In genomic region chr15:83030884-83031283, GRCm38 (mm10) we compare ENCODE assay signal across 13 mouse cellular contexts. TPM values are rescaled to one million over a fixed set of nuclear protein-coding genes. Genes with fewer than 3 reads are reported as not detected.
A peak's percentile ranks its signal among the peaks of the same experiment; 100 is the strongest.
DNase-seq lines count a peak whose midpoint lies in the region; ATAC-seq and TF ChIP-seq lines count a peak whose summit lies in the region.
"Had no signal": no experiment of that assay in that cellular context is flagged by ENCODE, and none has a peak within 500 bp of the region (broad histone marks: within the 10 kb centered on the region; RNA-seq: fewer than 3 reads in every experiment).

No protein-coding gene starts in this region.

- H3K27me3 ChIP-seq in hindbrain, embryonic 14.5 days (ENCODE audit: control insufficient read depth, insufficient read depth, low read length): peaks cover 9% of the 10 kb centered on the region; the same call in 1 of the 2 replicates
- H3K27me3 ChIP-seq in hindbrain, embryonic 16.5 days (replicated peaks; ENCODE audit: control insufficient read depth, insufficient read depth, low read length): 0 out of 2 replicates have a peak, but pooled peaks cover 4% of the 10 kb centered on the region
- no peaks in the 10 kb centered on the region for H3K27me3 ChIP-seq in spleen, adult 2 months (ENCODE audit: control insufficient read depth, insufficient read depth, low read length)

- H3K4me3 ChIP-seq in hindbrain, embryonic 14.5 days (replicated peaks; ENCODE audit: low read length): no peak overlapping the region
- H3K4me3 ChIP-seq in hindbrain, embryonic 16.5 days (ENCODE audit: low read length): no peak overlapping the region
- peak overlapping the region; percentile 4; the same call in 1 of the 2 replicates for H3K4me3 ChIP-seq in spleen, adult 2 months (ENCODE audit: extremely low read depth, insufficient read depth, insufficient read length)
- peak overlapping the region; percentile 85 for H3K4me3 ChIP-seq in macrophage (ENCODE audit: inconsistent target)
- H3K4me3 ChIP-seq: myocyte had no signal

- peaks cover 48% of the 10 kb centered on the region for H3K4me1 ChIP-seq in hindbrain, embryonic 14.5 days (replicated peaks; ENCODE audit: control insufficient read depth, insufficient read depth, low read length)
- peaks cover 33% of the 10 kb centered on the region for H3K4me1 ChIP-seq in hindbrain, embryonic 16.5 days (ENCODE audit: control insufficient read depth, insufficient read depth, low read depth, low read length)
- H3K4me1 ChIP-seq in spleen, adult 2 months (ENCODE audit: control insufficient read depth, insufficient read depth, insufficient read length): peaks cover 32% of the 10 kb centered on the region; the same call in 1 of the 2 replicates

- TF ChIP-seq POLR2A in spleen, adult 2 months (IDR thresholded peaks at IDR 0.05; ENCODE audit: low read depth, low read length): no peak

- H3K36me3 ChIP-seq in hindbrain, embryonic 14.5 days (replicated peaks; ENCODE audit: control insufficient read depth, insufficient read depth): no peaks in the 10 kb centered on the region
- H3K36me3 ChIP-seq in hindbrain, embryonic 16.5 days (ENCODE audit: control insufficient read depth, insufficient read depth, low read length): no peaks in the 10 kb centered on the region
- no peaks in the 10 kb centered on the region for H3K36me3 ChIP-seq in spleen, adult 2 months (ENCODE audit: control insufficient read depth, insufficient read depth, low read length)
- H3K36me3 ChIP-seq in macrophage (ENCODE audit: inconsistent target): peaks cover 24% of the 10 kb centered on the region

- DNase-seq in hindbrain, embryonic 14.5 days (ENCODE audit: low spot score): no peak
- DNase-seq in spleen, adult 2 months (ENCODE audit: low read depth in 1 of 2, low spot score in 2 of 2): no peak
- DNase-seq in spleen, adult 18-20 months: no peak
- no peak for DNase-seq in adrenal gland, postnatal 14 days
- no peak for DNase-seq in thymus, adult 18-20 months
- no peak for DNase-seq in spleen, postnatal 10 days (ENCODE audit: low spot score in 2 of 2)
- DNase-seq: cerebellum, adult 11 months; gastrocnemius, postnatal 25 days; heart, postnatal 36 days; kidney, postnatal 36 days had no signal

- H3K79me2 ChIP-seq in macrophage (ENCODE audit: inconsistent target): peaks cover 99% of the 10 kb centered on the region

- H3K9ac ChIP-seq in hindbrain, embryonic 14.5 days: no peak overlapping the region
- H3K9ac ChIP-seq in hindbrain, embryonic 16.5 days (ENCODE audit: low read depth, low read length): no peak overlapping the region

- H3K27ac ChIP-seq in hindbrain, embryonic 14.5 days: peak overlapping the region; percentile 29; the same call in 1 of the 2 replicates
- H3K27ac ChIP-seq in hindbrain, embryonic 16.5 days (ENCODE audit: low read depth, low read length): no peak overlapping the region
- H3K27ac ChIP-seq in spleen, adult 2 months (ENCODE audit: insufficient read depth, low read length): peak overlapping the region; percentile 76
- peak overlapping the region; percentile 95 for H3K27ac ChIP-seq in macrophage

- 67% methylated on average over 4 of the region's 4 CpGs for WGBS in hindbrain, embryonic 14.5 days
- WGBS in hindbrain, embryonic 16.5 days: 62% methylated on average over 4 of the region's 4 CpGs
- 42% methylated on average over 4 of the region's 4 CpGs for WGBS in spleen, adult 2 months
- 3% methylated on average over 4 of the region's 4 CpGs for WGBS in macrophage (ENCODE audit: missing documents)

- H3K9me3 ChIP-seq in hindbrain, embryonic 14.5 days (ENCODE audit: control insufficient read depth, low read length): no peaks in the 10 kb centered on the region
- no peaks in the 10 kb centered on the region for H3K9me3 ChIP-seq in hindbrain, embryonic 16.5 days (ENCODE audit: control insufficient read depth, low read length)

- no peak overlapping the region for H3K4me2 ChIP-seq in hindbrain, embryonic 14.5 days (replicated peaks)
- no peak overlapping the region for H3K4me2 ChIP-seq in hindbrain, embryonic 16.5 days (ENCODE audit: low read length)

- no peak for ATAC-seq in hindbrain, embryonic 14.5 days (ENCODE audit: low FRiP score)
- ATAC-seq in hindbrain, embryonic 16.5 days: no peak

- TF ChIP-seq CTCF in spleen, adult 2 months (IDR thresholded peaks at IDR 0.05; ENCODE audit: extremely low read depth, insufficient read depth, insufficient read length, insufficient replicate concordance): no peak

RNA-seq across cellular contexts. Expression of gene Nfam1, which starts 2.2 kb away (rescaled TPM):
- polyA plus RNA-seq in hindbrain, embryonic 14.5 days (2014; fragmentation: Nextera tagmentation; extraction: Ambion mirVana): 1.9 and 2.1 TPM in 2 replicates
- 2.2 and 2.5 TPM in 2 replicates for polyA plus RNA-seq in hindbrain, embryonic 16.5 days (2015; fragmentation: Nextera tagmentation; extraction: Ambion mirVana)
- polyA plus RNA-seq in spleen, adult 2 months (2012; rRNA removed): 30.7 and 31.0 TPM in 2 replicates
- 10 to 100 TPM in 20 of 26 experiments, 1 to 10 TPM in 6; 4.5 to 70.6 (median 39.8) TPM for total RNA-seq in macrophage (2018; cell fraction: chromatin; rRNA removed)
- 10 to 100 TPM; 33.2 to 95.9 (median 60.8) TPM for total RNA-seq in macrophage (2018; cell fraction: cytosol; rRNA removed)
- 100 to 1,000 TPM in 2 of 26 experiments, 10 to 100 TPM in 24; 11.9 to 109 (median 63.4) TPM for total RNA-seq in macrophage (2018; cell fraction: nucleus; rRNA removed)
- polyA plus RNA-seq in macrophage (2018): 46.2 to 91.4 TPM (median 57.7 TPM) in 3 replicates
- 2.6 and 5.9 TPM in 2 replicates for total RNA-seq in adrenal gland, postnatal 14 days (2021)
- polyA plus RNA-seq: myocyte had no signal

RNA-seq across cellular contexts. Expression of gene Tcf20, which starts 43.2 kb away (rescaled TPM):
- polyA plus RNA-seq in hindbrain, embryonic 14.5 days (2014; fragmentation: Nextera tagmentation; extraction: Ambion mirVana): 14.0 TPM in 2 replicates
- polyA plus RNA-seq in hindbrain, embryonic 16.5 days (2015; fragmentation: Nextera tagmentation; extraction: Ambion mirVana): 9.3 TPM in 2 replicates
- 21.4 and 27.0 TPM in 2 replicates for polyA plus RNA-seq in spleen, adult 2 months (2012; rRNA removed)
- total RNA-seq in macrophage (2018; cell fraction: chromatin; rRNA removed): 100 to 1,000 TPM in 2 of 26 experiments, 10 to 100 TPM in 24; 35.9 to 104 (median 78.9) TPM
- total RNA-seq in macrophage (2018; cell fraction: cytosol; rRNA removed): 10 to 100 TPM; 31.5 to 71.3 (median 44.8) TPM
- total RNA-seq in macrophage (2018; cell fraction: nucleus; rRNA removed): 10 to 100 TPM; 33.8 to 91.9 (median 57.5) TPM
- polyA plus RNA-seq in macrophage (2018): 14.9 to 18.5 TPM (median 15.9 TPM) in 3 replicates
- 75.9 and 85.4 TPM in 2 replicates for total RNA-seq in adrenal gland, postnatal 14 days (2021)

RNA-seq across cellular contexts. Expression of gene Serhl, which starts 58.4 kb away (rescaled TPM):
- 31.4 and 34.8 TPM in 2 replicates for polyA plus RNA-seq in hindbrain, embryonic 14.5 days (2014; fragmentation: Nextera tagmentation; extraction: Ambion mirVana)
- 34.2 and 36.4 TPM in 2 replicates for polyA plus RNA-seq in hindbrain, embryonic 16.5 days (2015; fragmentation: Nextera tagmentation; extraction: Ambion mirVana)
- polyA plus RNA-seq in spleen, adult 2 months (2012; rRNA removed): 31.4 and 37.1 TPM in 2 replicates
- 100 to 1,000 TPM in 13 of 26 experiments, 10 to 100 TPM in 13; 49.6 to 141 (median 99.2) TPM for total RNA-seq in macrophage (2018; cell fraction: chromatin; rRNA removed)
- 10 to 100 TPM; 19.4 to 31.5 (median 24.0) TPM for total RNA-seq in macrophage (2018; cell fraction: cytosol; rRNA removed)
- 10 to 100 TPM; 25.0 to 74.6 (median 52.3) TPM for total RNA-seq in macrophage (2018; cell fraction: nucleus; rRNA removed)
- polyA plus RNA-seq in macrophage (2018): 16.2 to 29.9 TPM (median 28.5 TPM) in 3 replicates
- total RNA-seq in adrenal gland, postnatal 14 days (2021): 53.8 and 63.2 TPM in 2 replicates

Comparison
In these comparisons a context has a peak if more than half of its experiments do, and no peak if none do; other contexts are left out.
1. H3K4me3 ChIP-seq: peak in spleen, adult 2 months (single experiment) and macrophage (single experiment); none in hindbrain, embryonic 14.5 days (single experiment) and hindbrain, embryonic 16.5 days (single experiment).